Mouse (Mus musculus) v-Abl transformed pro-B cells (cell line): ENCODE measurements around the gene Gabrb3.

Source experiments
- in situ Hi-C, 2 experiments: fragments of 400-800 bp; cut with MboI; formaldehyde crosslinking; loops; one replicate each; pipeline ENCODE4 v1.15.1; 2025; ENCODE audit not compliant: unreplicated experiment in 2 of 2

Gabrb3 gene

GRCm38 (mm10) chr7:57419392-57419791 is at the start of gene Gabrb3:
Gabrb3 (plus strand) TSS chr7:57419692.
- in situ Hi-C loops, result no loop called here

DNA sequence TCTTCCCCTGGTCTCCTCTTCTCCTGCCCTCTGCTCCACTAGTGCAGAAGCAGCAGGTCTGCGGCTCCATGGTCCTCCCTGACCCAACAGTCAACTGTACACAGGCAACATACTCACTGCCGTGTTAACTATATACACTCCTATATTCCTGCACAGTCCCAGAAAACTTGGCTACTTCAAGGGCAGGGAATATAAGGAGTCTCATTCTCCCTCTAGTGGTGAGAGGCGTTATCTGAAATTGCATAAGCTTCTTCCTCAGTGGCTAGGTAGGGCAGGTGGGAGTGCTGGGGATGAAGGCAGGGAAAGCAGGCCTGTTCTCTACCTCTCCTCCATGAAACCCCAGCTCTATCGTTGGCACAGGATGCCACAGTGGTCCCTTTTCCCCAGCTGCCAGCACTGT is 35.4 kb upstream of the Gabrb3 start:
- in situ Hi-C loops, result no loop called here

DNA sequence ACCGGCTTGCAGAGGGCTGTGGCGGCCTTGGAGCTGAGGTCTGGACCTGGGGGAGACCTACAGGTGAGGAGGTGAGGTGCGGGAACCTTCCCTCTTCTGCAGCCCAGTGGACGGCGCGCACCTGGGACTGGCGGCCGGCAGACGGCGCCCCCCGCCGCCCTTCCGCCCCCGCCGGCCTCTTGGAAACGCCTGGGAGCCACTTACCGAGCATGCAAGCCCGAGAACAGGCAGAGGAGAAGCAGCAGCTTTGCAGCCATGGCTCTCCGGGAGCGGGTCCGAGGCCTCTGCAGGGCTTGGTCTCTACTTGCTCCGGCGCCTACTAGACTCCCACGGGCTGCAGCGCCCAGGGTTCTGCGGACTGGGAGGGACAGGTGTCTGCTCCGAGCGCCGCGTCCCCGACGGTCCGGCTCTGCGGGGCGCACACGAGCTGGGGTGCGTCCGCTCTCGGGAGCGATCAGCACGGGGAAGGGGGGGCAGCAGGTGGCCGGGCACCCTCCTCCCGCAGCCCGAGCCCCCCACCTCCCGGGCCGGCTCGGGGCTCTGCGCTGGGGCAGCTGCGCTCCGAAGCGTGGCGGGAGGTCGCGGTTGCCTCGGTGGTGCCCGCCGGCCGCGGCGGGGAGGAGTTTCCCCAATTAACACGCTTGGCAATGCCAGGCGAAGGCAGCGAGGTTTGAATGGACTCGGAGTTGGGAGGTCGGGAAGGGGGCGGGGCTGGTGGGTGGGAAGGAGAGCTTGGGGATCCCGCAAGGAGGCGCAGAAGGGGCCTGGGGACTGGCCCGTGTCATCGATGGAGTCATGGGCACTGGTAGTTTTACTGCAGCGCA is 32.8 kb upstream of the Gabrb3 start, which contains the start of gene Gabrg3:
Gene Gabrg3 (minus strand): TSS at position 672 of the 824 bp plus-strand sequence.
- in situ Hi-C loops, result no loop called here

- in situ Hi-C loops, result no loop called here
Measured at GRCm38 (mm10) chr7:57387341-57387654, 32.2 kb upstream of the Gabrb3 start.

DNA sequence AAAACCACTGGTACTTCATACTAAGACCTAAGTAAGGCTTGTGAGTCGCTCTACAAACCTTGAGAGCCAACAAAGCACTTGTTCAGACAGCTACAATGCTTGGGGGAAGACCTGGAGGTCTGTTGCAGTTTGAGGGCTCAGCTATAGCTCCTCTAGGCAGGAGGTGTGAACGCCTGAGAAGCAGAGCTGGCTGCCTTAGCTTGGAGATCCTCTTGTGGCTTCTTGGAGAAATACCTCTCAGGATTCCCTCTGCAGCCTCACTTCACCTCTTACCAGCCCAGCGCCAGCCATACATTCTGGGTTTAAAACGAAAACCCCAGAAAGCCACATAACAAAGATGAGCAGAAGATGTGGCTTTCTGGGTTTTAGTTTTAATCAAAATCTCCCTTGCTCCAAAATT is 29.4 kb upstream of the Gabrb3 start:
- in situ Hi-C loops, result no loop called here

GRCm38 (mm10) chr7:57393551-57393950 is 25.9 kb upstream of the Gabrb3 start:
- in situ Hi-C loops, result no loop called here

DNA sequence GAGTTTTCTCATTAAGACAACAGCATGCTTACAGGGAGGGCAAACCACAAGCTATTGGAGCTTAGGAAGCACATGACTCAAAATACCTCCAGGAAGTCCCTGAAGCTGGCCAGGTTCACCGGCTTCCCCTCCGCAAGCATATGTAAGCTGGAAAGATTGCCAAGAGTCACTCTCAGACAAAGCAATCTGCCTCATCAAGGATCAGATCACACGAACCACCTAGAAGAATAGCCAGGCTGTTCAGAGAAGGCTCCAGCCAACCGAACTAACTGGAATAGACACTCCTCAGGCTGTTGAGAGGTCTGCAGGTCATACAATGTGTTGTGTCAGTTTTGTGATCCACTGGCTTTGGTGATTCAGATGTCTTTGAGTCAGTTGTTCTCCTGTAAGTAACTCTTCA is 8.3 kb upstream of the Gabrb3 start:
- in situ Hi-C loops, result no loop called here

GRCm38 (mm10) chr7:57412896-57413295 is 6.6 kb upstream of the Gabrb3 start:
- in situ Hi-C loops, result no loop called here

DNA sequence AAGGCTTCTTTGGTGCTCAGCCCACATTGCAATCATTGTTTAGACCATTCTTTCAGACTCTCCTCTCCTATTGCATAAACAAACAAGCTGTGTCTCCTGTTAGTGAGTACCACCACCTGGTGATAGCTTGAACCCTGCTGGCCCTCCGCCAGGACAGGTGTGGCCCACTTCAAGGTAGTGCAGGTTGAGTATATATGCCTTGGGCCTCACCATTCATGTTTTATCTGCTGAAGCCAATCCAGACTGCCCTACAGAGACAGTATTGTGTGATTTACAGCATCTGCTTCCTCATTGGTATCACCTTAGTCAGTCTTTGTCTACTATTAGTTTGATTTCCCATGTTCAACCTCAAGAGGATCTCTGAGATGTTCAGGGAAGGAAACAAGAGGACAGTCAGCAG is 1.6 kb downstream of the Gabrb3 start:
- in situ Hi-C loops, result no loop called here

GRCm38 (mm10) chr7:57422675-57423074 is 3.2 kb downstream of the Gabrb3 start:
- in situ Hi-C loops, result no loop called here

DNA sequence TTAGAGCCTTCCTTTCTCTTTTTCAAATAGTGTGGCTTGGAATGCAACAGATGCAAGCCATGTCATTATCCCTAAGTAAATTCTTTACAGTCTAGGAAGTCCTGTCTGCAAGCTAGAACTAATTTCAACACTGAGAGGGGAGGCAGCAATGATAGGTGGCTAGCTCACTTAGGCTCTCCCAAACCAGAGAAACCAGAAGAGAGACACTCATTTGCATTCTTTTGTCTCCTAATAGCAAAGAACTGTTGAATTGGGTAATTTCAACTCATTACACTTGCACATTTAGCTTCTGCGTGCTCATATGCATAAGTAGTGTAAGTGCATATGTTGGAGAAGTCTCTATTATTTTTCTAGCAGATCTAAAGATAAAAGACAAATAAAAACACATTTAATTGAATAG is 28.7 kb downstream of the Gabrb3 start:
- in situ Hi-C loops, result no loop called here

- in situ Hi-C loops, result no loop called here
Measured at GRCm38 (mm10) chr7:57460354-57460753, 40.9 kb downstream of the Gabrb3 start.

- in situ Hi-C loops, result no loop called here
Measured at GRCm38 (mm10) chr7:57471316-57471715, 51.8 kb downstream of the Gabrb3 start.

GRCm38 (mm10) chr7:57473811-57474525 is 54.5 kb downstream of the Gabrb3 start:
- in situ Hi-C loops, result no loop called here

- in situ Hi-C loops, result no loop called here
Measured at GRCm38 (mm10) chr7:57482896-57483295, 63.4 kb downstream of the Gabrb3 start.

- in situ Hi-C loops, result no loop called here
Measured at GRCm38 (mm10) chr7:57486907-57487306, 67.4 kb downstream of the Gabrb3 start.

DNA sequence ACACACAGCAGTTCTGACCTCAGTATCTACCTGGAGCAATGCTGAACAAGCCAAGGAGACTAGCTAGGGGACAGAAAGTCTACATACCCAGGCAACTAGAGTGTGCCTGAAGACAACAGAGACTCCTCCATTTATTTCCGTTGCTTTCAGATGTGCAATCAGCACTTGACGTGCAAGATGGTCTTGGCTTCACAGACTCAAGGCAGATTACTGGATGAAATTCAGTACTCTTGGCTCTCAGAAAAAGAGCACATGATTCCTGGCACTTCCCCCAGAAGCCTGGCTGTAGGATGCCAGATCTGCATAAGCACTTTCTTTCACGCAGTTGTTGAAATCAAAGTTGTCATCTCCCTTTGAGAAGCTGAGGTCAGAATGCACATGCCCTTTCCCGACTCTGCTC is 72.3 kb downstream of the Gabrb3 start:
- in situ Hi-C loops, result no loop called here

DNA sequence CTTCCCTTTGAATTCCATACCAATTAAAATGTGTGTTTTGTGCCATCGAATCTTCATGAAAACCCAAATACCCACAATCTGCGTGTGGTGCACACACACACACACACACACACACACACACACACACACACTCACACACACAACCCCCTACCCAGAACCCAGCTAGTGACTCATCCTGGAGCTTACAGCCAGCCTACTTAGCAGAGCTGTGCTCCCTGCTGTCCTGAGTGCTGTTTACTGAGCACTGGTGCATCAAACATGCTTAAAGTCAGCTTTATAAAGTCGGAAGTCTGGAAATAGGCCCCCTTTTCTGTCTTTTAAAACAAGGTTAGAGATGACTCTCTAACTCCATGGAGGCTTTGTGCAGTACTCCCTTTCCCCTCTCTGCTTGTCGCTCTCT is 83.3 kb downstream of the Gabrb3 start:
- in situ Hi-C loops, result no loop called here

GRCm38 (mm10) chr7:57508860-57509632 is 89.6 kb downstream of the Gabrb3 start:
- in situ Hi-C loops, result no loop called here

DNA sequence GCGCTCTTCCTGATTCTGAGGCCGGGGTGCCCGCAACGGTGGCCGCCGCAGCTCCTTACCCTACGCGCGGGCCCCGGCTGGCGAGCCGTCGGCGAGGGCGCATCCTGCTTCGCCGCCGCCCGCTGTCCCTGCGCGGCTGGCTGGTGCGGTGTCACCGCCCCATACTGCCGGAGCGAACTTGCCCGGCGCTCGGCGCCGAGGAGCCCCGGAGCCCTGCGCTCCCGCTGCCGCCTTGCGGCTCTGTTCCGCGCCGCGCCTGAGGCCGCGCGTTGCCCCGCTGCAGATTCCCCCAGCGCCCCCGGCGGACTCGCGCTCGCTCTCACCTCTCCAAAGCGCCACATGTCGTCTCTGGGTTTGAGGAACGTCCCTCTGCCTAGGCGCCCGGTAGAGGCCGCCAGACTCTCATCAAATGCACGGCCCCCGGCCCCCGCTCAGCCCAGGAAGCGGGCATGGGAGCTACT is 90.2 kb downstream of the Gabrb3 start, which contains the start of gene Gabra5:
Gene Gabra5 (minus strand): TSS at position 379 of the 461 bp plus-strand sequence.
- in situ Hi-C loops, result no loop called here

DNA sequence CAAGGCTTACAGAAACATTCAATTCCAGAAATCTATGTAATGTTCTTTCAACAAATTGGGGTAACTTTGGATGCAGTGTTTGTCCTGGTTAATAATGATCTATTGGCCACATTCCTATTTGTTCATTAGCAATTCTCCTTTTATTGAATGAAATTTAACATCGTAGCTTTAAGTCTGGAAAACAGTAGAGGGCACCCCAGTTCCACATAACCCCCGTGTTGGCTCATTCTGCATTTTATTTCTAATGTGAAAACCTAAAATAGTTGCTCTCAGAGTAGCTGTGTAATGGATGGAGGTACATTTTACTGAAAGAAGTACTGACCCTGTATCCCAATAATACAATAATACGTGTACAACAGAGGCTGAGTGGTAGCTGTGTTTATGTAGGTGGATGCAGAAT is 93.5 kb downstream of the Gabrb3 start:
- in situ Hi-C loops, result no loop called here
